Mouse (Mus musculus): Measurements from ENCODE around the gene Vmn1r5. TPM values are rescaled to one million over a fixed set of nuclear protein-coding genes. Genes with fewer than 3 reads are reported as not detected.
A peak's percentile ranks its signal among the peaks of the same experiment; 100 is the strongest.

The Vmn1r5 gene
- polyA plus RNA-seq (2012; rRNA removed), result not detected in 2 replicates

GRCm38 (mm10) chr6:56969973-56970372 lies at the start of gene Vmn1r5:
Gene Vmn1r5, plus strand, starts transcription at chr6:56970273.
- Histone ChIP-seq H3K4me3 (ENCODE audit: insufficient read depth, low read depth, low read length) (no peak within 1 kb of the TSS), H3K27me3 (replicated peaks; ENCODE audit: control insufficient read depth, insufficient read depth, low read length) (no peaks in the 10 kb centered on the region), H3K27ac (ENCODE audit: insufficient read depth, low read depth, low read length) (no peak within 1 kb of the TSS), H3K4me1 (ENCODE audit: control insufficient read depth, insufficient read depth, low read length) (no peaks in the 10 kb centered on the region), H3K36me3 (ENCODE audit: control insufficient read depth, insufficient read depth, low read length) (no peaks in the 10 kb centered on the region)
- TF ChIP-seq CTCF (conservative IDR thresholded peaks at IDR 0.05; ENCODE audit: insufficient read depth, insufficient read length, low read depth, low read length) (no peak), POLR2A (IDR thresholded peaks at IDR 0.05; ENCODE audit: low read depth, low read length) (no peak)
- no peak for DNase-seq

GRCm38 (mm10) chr6:56923331-56923725 lies 46.7 kb upstream of the Vmn1r5 start:
- no peaks in the 10 kb centered on the region for H3K36me3 ChIP-seq (ENCODE audit: control insufficient read depth, insufficient read depth, low read length)
- under 1% methylated on average over 25 of the region's 25 CpGs for WGBS
- peak overlapping the region; percentile 69 for H3K27ac ChIP-seq (ENCODE audit: insufficient read depth, low read depth, low read length)
- peaks cover 9% of the 10 kb centered on the region for H3K4me1 ChIP-seq (ENCODE audit: control insufficient read depth, insufficient read depth, low read length)
- H3K27me3 ChIP-seq (replicated peaks; ENCODE audit: control insufficient read depth, insufficient read depth, low read length), result no peaks in the 10 kb centered on the region
- TF ChIP-seq POLR2A (IDR thresholded peaks at IDR 0.05; ENCODE audit: low read depth, low read length) (no peak), CTCF (conservative IDR thresholded peaks at IDR 0.05; ENCODE audit: insufficient read depth, insufficient read length, low read depth, low read length) (no peak)
- H3K4me3 ChIP-seq (ENCODE audit: insufficient read depth, low read depth, low read length), result peak overlapping the region; percentile 81
- DNase-seq, result no peak

- no peaks in the 10 kb centered on the region for H3K27me3 ChIP-seq (replicated peaks; ENCODE audit: control insufficient read depth, insufficient read depth, low read length)
- no peak for TF ChIP-seq CTCF (conservative IDR thresholded peaks at IDR 0.05; ENCODE audit: insufficient read depth, insufficient read length, low read depth, low read length)
- TF ChIP-seq POLR2A (IDR thresholded peaks at IDR 0.05; ENCODE audit: low read depth, low read length), result peak; percentile 24
- H3K36me3 ChIP-seq (ENCODE audit: control insufficient read depth, insufficient read depth, low read length), result no peaks in the 10 kb centered on the region
- H3K27ac ChIP-seq (ENCODE audit: insufficient read depth, low read depth, low read length), result peak within 1 kb of the TSS; percentile 86
- H3K4me1 ChIP-seq (ENCODE audit: control insufficient read depth, insufficient read depth, low read length), result peaks cover 9% of the 10 kb centered on the region
- peak within 1 kb of the TSS; percentile 81 for H3K4me3 ChIP-seq (ENCODE audit: insufficient read depth, low read depth, low read length)
- WGBS, result 3% methylated on average over 64 of the region's 64 CpGs
- DNase-seq, result peak; percentile 98
Observed at GRCm38 (mm10) chr6:56923726-56924707, 46.1 kb upstream of the Vmn1r5 start, which contains the start of the genes Nt5c3 and Vmn1r4. Gene Nt5c3, minus strand, starts transcription at chr6:56923932. Gene Vmn1r4, plus strand, starts transcription at chr6:56924015.

GRCm38 (mm10) chr6:56931648-56932415 lies 38.2 kb upstream of the Vmn1r5 start:
- Histone ChIP-seq H3K4me1 (ENCODE audit: control insufficient read depth, insufficient read depth, low read length) (no peaks in the 10 kb centered on the region), H3K36me3 (ENCODE audit: control insufficient read depth, insufficient read depth, low read length) (no peaks in the 10 kb centered on the region), H3K27ac (ENCODE audit: insufficient read depth, low read depth, low read length) (peak overlapping the region; percentile 80), H3K27me3 (replicated peaks; ENCODE audit: control insufficient read depth, insufficient read depth, low read length) (no peaks in the 10 kb centered on the region), H3K4me3 (ENCODE audit: insufficient read depth, low read depth, low read length) (no peak overlapping the region)
- TF ChIP-seq CTCF (conservative IDR thresholded peaks at IDR 0.05; ENCODE audit: insufficient read depth, insufficient read length, low read depth, low read length), result no peak
- WGBS, result 24% methylated on average over 4 of the region's 4 CpGs
- peak; percentile 81 for DNase-seq

GRCm38 (mm10) chr6:56932464-56932863 lies 37.6 kb upstream of the Vmn1r5 start:
- H3K27me3 ChIP-seq (replicated peaks; ENCODE audit: control insufficient read depth, insufficient read depth, low read length), result no peaks in the 10 kb centered on the region
- WGBS, result 38% methylated on average over 2 of the region's 2 CpGs

DNA sequence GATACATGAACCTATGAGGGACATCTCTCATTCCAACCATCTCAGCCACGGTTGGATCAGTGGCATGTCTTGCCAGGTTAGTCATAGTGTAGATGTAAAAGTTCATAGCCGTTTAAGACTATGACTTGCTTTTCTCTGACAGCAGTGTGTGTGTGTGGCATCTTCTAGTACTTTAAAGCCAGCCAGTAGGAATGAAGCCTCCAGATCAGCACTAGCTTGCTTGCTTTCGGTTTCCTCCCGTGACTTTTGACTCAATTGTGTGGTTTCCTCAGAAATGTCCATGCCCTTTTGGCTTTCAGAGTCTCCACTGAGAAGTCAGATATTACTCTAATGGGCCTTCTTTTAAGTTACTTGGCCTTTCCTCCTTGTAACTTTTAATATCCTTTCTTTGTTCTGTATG lies 35.7 kb upstream of the Vmn1r5 start:
- no peak overlapping the region for H3K27ac ChIP-seq (ENCODE audit: insufficient read depth, low read depth, low read length)
- WGBS, result 82% methylated on average over 4 of the region's 4 CpGs
- TF ChIP-seq CTCF (conservative IDR thresholded peaks at IDR 0.05; ENCODE audit: insufficient read depth, insufficient read length, low read depth, low read length), result no peak
- TF ChIP-seq POLR2A (IDR thresholded peaks at IDR 0.05; ENCODE audit: low read depth, low read length), result no peak
- no peak overlapping the region for H3K4me3 ChIP-seq (ENCODE audit: insufficient read depth, low read depth, low read length)
- no peaks in the 10 kb centered on the region for H3K36me3 ChIP-seq (ENCODE audit: control insufficient read depth, insufficient read depth, low read length)
- no peaks in the 10 kb centered on the region for H3K27me3 ChIP-seq (replicated peaks; ENCODE audit: control insufficient read depth, insufficient read depth, low read length)
- no peaks in the 10 kb centered on the region for H3K4me1 ChIP-seq (ENCODE audit: control insufficient read depth, insufficient read depth, low read length)
- DNase-seq, result no peak

More at GRCm38 (mm10) chr6:56932464-56932863, 37.6 kb upstream of the Vmn1r5 start:
- H3K36me3 ChIP-seq (ENCODE audit: control insufficient read depth, insufficient read depth, low read length), result no peaks in the 10 kb centered on the region
- H3K4me3 ChIP-seq (ENCODE audit: insufficient read depth, low read depth, low read length), result no peak overlapping the region
- H3K4me1 ChIP-seq (ENCODE audit: control insufficient read depth, insufficient read depth, low read length), result no peaks in the 10 kb centered on the region
- peak; percentile 51 for DNase-seq
- TF ChIP-seq POLR2A (IDR thresholded peaks at IDR 0.05; ENCODE audit: low read depth, low read length) (no peak), CTCF (conservative IDR thresholded peaks at IDR 0.05; ENCODE audit: insufficient read depth, insufficient read length, low read depth, low read length) (no peak)
- no peak overlapping the region for H3K27ac ChIP-seq (ENCODE audit: insufficient read depth, low read depth, low read length)
